Comparison of ENCODE assay signal across 9 mouse cellular contexts in genomic region chr2:168466066-168466465, GRCm38 (mm10).
DNase-seq lines count a peak whose midpoint lies in the region; ATAC-seq lines count a peak whose summit lies in the region.
"Had no signal": no experiment of that assay in that cellular context is flagged by ENCODE, and none has a peak within 500 bp of the region (broad histone marks: within the 10 kb centered on the region; RNA-seq: fewer than 3 reads in every experiment).

No protein-coding gene starts in this region.

- peak; percentile 61 to 83 for DNase-seq in heart, adult 18-20 months
- peak; percentile 97 for DNase-seq in Muller cell, postnatal 12 days (ENCODE audit: inconsistent ontology term)
- peak; percentile 83 for DNase-seq in embryonic facial prominence, embryonic 14.5 days (ENCODE audit: low spot score)
- DNase-seq in heart, postnatal 36 days: peak; percentile 33 to 42
- DNase-seq in frontal cortex, postnatal 14 days (ENCODE audit: low spot score in 2 of 2): no peak
- no peak for DNase-seq in thymus, adult 18-20 months
- DNase-seq in left cerebral cortex, postnatal 14 days (ENCODE audit: low spot score in 2 of 2): no peak

- H3K4me2 ChIP-seq in heart, embryonic 11.5 days: no peak overlapping the region
- no peak overlapping the region for H3K4me2 ChIP-seq in embryonic facial prominence, embryonic 14.5 days (ENCODE audit: low read depth, low read length)

- 59% methylated on average over 9 of the region's 9 CpGs for WGBS in heart, embryonic 11.5 days (ENCODE audit: insufficient replicate concordance)
- 19% methylated on average over 9 of the region's 9 CpGs for WGBS in embryonic facial prominence, embryonic 14.5 days

- H3K4me3 ChIP-seq in heart, embryonic 11.5 days (ENCODE audit: low read depth, low read length): no peak overlapping the region
- no peak overlapping the region for H3K4me3 ChIP-seq in embryonic facial prominence, embryonic 14.5 days (ENCODE audit: low read depth, low read length)
- H3K4me3 ChIP-seq: megakaryocyte, embryonic 14.5 days had no signal

- no peak for ATAC-seq in heart, embryonic 11.5 days (replicated peaks; ENCODE audit: insufficient number of reproducible peaks, low FRiP score, low TSS enrichment)
- peak; percentile 48; the same call in 1 of the 2 replicates for ATAC-seq in embryonic facial prominence, embryonic 14.5 days (ENCODE audit: low read depth)

- H3K9me3 ChIP-seq in heart, embryonic 11.5 days (replicated peaks; ENCODE audit: control insufficient read depth, low read length): no peaks in the 10 kb centered on the region
- H3K9me3 ChIP-seq in embryonic facial prominence, embryonic 14.5 days (ENCODE audit: control insufficient read depth, low read length): no peaks in the 10 kb centered on the region
- H3K9me3 ChIP-seq: megakaryocyte, embryonic 14.5 days had no signal

- no peak overlapping the region for H3K27ac ChIP-seq in heart, embryonic 11.5 days (ENCODE audit: low read depth, low read length)
- peak overlapping the region; percentile 35; the same call in 1 of the 2 replicates for H3K27ac ChIP-seq in embryonic facial prominence, embryonic 14.5 days (replicated peaks; ENCODE audit: low read depth, low read length)

- no peaks in the 10 kb centered on the region for H3K36me3 ChIP-seq in heart, embryonic 11.5 days (ENCODE audit: control insufficient read depth, insufficient read depth, low read length)
- no peaks in the 10 kb centered on the region for H3K36me3 ChIP-seq in embryonic facial prominence, embryonic 14.5 days (ENCODE audit: control insufficient read depth, insufficient read depth, low read length)

- H3K9ac ChIP-seq in heart, embryonic 11.5 days (ENCODE audit: low read depth, low read length): no peak overlapping the region
- no peak overlapping the region for H3K9ac ChIP-seq in embryonic facial prominence, embryonic 14.5 days (ENCODE audit: low read depth, low read length)

- peaks cover under 1% of the 10 kb centered on the region for H3K4me1 ChIP-seq in heart, embryonic 11.5 days (ENCODE audit: control insufficient read depth, insufficient read depth, low read length)
- peaks cover 10% of the 10 kb centered on the region for H3K4me1 ChIP-seq in embryonic facial prominence, embryonic 14.5 days (ENCODE audit: control insufficient read depth, insufficient read depth, low read length)

- H3K27me3 ChIP-seq in heart, embryonic 11.5 days (ENCODE audit: control insufficient read depth, insufficient read depth, low read length): peaks cover 43% of the 10 kb centered on the region
- H3K27me3 ChIP-seq in embryonic facial prominence, embryonic 14.5 days (replicated peaks; ENCODE audit: control insufficient read depth, insufficient read depth, low read length): no peaks in the 10 kb centered on the region

- intact Hi-C loops in heart, postnatal 36 days (cut with DNase I): loop anchor here (5.0 to 10.0 kb wide), 2 partner anchors 276 to 409 kb away; partner anchors contain the start of gene Atp9a
- intact Hi-C loops in left cerebral cortex, postnatal 14 days (cut with DNase I): no loop called here

Comparison
In these comparisons a context has a peak if more than half of its experiments do, and no peak if none do; other contexts are left out.
1. DNase-seq: peak in heart, adult 18-20 months (2 of 2), Muller cell, postnatal 12 days (single experiment), embryonic facial prominence, embryonic 14.5 days (single experiment) and heart, postnatal 36 days (2 of 2); none in frontal cortex, postnatal 14 days (0 of 2), thymus, adult 18-20 months (0 of 2) and left cerebral cortex, postnatal 14 days (0 of 2).